Mouse (Mus musculus) embryo, embryonic 11 days (tissue): ENCODE data around the gene Rps15.
A peak's percentile ranks its signal among the peaks of the same experiment; 100 is the strongest.

Experiments used
- DNase-seq: peaks from one replicate; pipeline ENCODE4 v3.0.0-alpha.2; 2015

Rps15 gene

GRCm38 (mm10) chr10:80317011-80317410 lies 24.8 kb downstream of the Rps15 start:
- no peak for DNase-seq

GRCm38 (mm10) chr10:80320340-80320760 lies 28.1 kb downstream of the Rps15 start, which contains the start of gene 2310011J03Rik:
Gene 2310011J03Rik (minus strand): TSS chr10:80320537.
- DNase-seq: peak; percentile 95

GRCm38 (mm10) chr10:80321014-80321669 lies 28.9 kb downstream of the Rps15 start:
- DNase-seq: no peak

- DNase-seq: no peak
Measured at GRCm38 (mm10) chr10:80321670-80322581, 29.7 kb downstream of the Rps15 start.

GRCm38 (mm10) chr10:80322811-80323211 lies 30.6 kb downstream of the Rps15 start:
- DNase-seq: peak; percentile 59

GRCm38 (mm10) chr10:80323261-80324119 lies 31.2 kb downstream of the Rps15 start:
- peak; percentile 69 for DNase-seq

- no peak for DNase-seq
Measured at GRCm38 (mm10) chr10:80324120-80325037, 32.1 kb downstream of the Rps15 start.

- no peak for DNase-seq
Measured at GRCm38 (mm10) chr10:80325045-80325444, 32.8 kb downstream of the Rps15 start.

- DNase-seq: peak; percentile 98
Measured at GRCm38 (mm10) chr10:80329273-80330081, 37.2 kb downstream of the Rps15 start, which contains the start of the genes Pcsk4 and Reep6. Gene Pcsk4 (minus strand): TSS chr10:80329498. Gene Reep6 (plus strand): TSS chr10:80329953.

GRCm38 (mm10) chr10:80330084-80330483 lies 37.8 kb downstream of the Rps15 start:
- DNase-seq: no peak

GRCm38 (mm10) chr10:80330888-80331287 lies 38.6 kb downstream of the Rps15 start:
- no peak for DNase-seq

GRCm38 (mm10) chr10:80331636-80332524 lies 39.6 kb downstream of the Rps15 start:
- DNase-seq: no peak

- no peak for DNase-seq
Measured at GRCm38 (mm10) chr10:80332525-80332989, 40.3 kb downstream of the Rps15 start.

- no peak for DNase-seq
Measured at GRCm38 (mm10) chr10:80336263-80336662, 44.0 kb downstream of the Rps15 start.

GRCm38 (mm10) chr10:80339941-80340750 lies 47.9 kb downstream of the Rps15 start:
- DNase-seq: peak; percentile 89

- DNase-seq: no peak
Measured at GRCm38 (mm10) chr10:80341026-80341425, 48.8 kb downstream of the Rps15 start.

GRCm38 (mm10) chr10:80341491-80342304 lies 49.4 kb downstream of the Rps15 start:
- DNase-seq: no peak

GRCm38 (mm10) chr10:80342305-80342748 lies 50.1 kb downstream of the Rps15 start:
- DNase-seq: no peak
